8 mouse cellular contexts compared by ENCODE assay signal in genomic region chr16:90142574-90143415, GRCm38 (mm10). TPM values are rescaled to one million over a fixed set of nuclear protein-coding genes. Genes with fewer than 3 reads are reported as not detected.
A peak's percentile ranks its signal among the peaks of the same experiment; 100 is the strongest.
DNase-seq lines count a peak whose midpoint lies in the region; ATAC-seq lines count a peak whose summit lies in the region.

No protein-coding gene starts in this region.

- peak overlapping the region; percentile 71 for H3K9ac ChIP-seq in heart, embryonic 14.5 days (ENCODE audit: low read length)
- peak overlapping the region; percentile 83 for H3K9ac ChIP-seq in liver, embryonic 13.5 days
- peak overlapping the region; percentile 84 for H3K9ac ChIP-seq in neural tube, embryonic 11.5 days (ENCODE audit: low read length)

- H3K27me3 ChIP-seq in heart, embryonic 14.5 days (ENCODE audit: control insufficient read depth, insufficient read depth, low read length), result no peaks in the 10 kb centered on the region
- H3K27me3 ChIP-seq in liver, embryonic 13.5 days, result peaks cover 21% of the 10 kb centered on the region
- H3K27me3 ChIP-seq in neural tube, embryonic 11.5 days (ENCODE audit: control insufficient read depth, insufficient read depth, low read length), result no peaks in the 10 kb centered on the region

- ATAC-seq in heart, embryonic 14.5 days (ENCODE audit: insufficient number of reproducible peaks, insufficient read depth, low FRiP score, low read depth), result no peak
- no peak for ATAC-seq in liver, embryonic 13.5 days (ENCODE audit: low read depth)
- ATAC-seq in neural tube, embryonic 11.5 days (ENCODE audit: insufficient read depth, low FRiP score, low TSS enrichment), result peak; percentile 6

- peaks cover 10 to 15% of the 10 kb centered on the region in 2 experiments; a peak in 3 of 4 replicates for H3K4me1 ChIP-seq in heart, embryonic 14.5 days (ENCODE audit: control insufficient read depth in 2 of 2, insufficient read depth in 2 of 2, low read length in 2 of 2)
- peaks cover 45% of the 10 kb centered on the region for H3K4me1 ChIP-seq in liver, embryonic 13.5 days (replicated peaks)
- peaks cover 9% of the 10 kb centered on the region for H3K4me1 ChIP-seq in neural tube, embryonic 11.5 days (ENCODE audit: control insufficient read depth, insufficient read depth, low read length)

- H3K36me3 ChIP-seq in heart, embryonic 14.5 days (ENCODE audit: control insufficient read depth, insufficient read depth, low read length), result no peaks in the 10 kb centered on the region
- H3K36me3 ChIP-seq in liver, embryonic 13.5 days, result no peaks in the 10 kb centered on the region
- H3K36me3 ChIP-seq in neural tube, embryonic 11.5 days (ENCODE audit: control insufficient read depth, insufficient read depth, low read length), result no peaks in the 10 kb centered on the region

- H3K9me3 ChIP-seq in heart, embryonic 14.5 days (ENCODE audit: control insufficient read depth, low read length), result no peaks in the 10 kb centered on the region
- H3K9me3 ChIP-seq in liver, embryonic 13.5 days (replicated peaks), result no peaks in the 10 kb centered on the region
- no peaks in the 10 kb centered on the region for H3K9me3 ChIP-seq in neural tube, embryonic 11.5 days (ENCODE audit: control insufficient read depth, low read length)

- peak overlapping the region; percentile 60 to 75 for H3K4me3 ChIP-seq in heart, embryonic 14.5 days (ENCODE audit: control insufficient read depth in 1 of 2, insufficient read depth in 1 of 2, low read depth in 1 of 2, low read length in 2 of 2)
- H3K4me3 ChIP-seq in liver, embryonic 13.5 days (replicated peaks), result peak overlapping the region; percentile 76
- peak overlapping the region; percentile 55 for H3K4me3 ChIP-seq in neural tube, embryonic 11.5 days (ENCODE audit: low read depth, low read length)

- DNase-seq in urinary bladder, adult 2 months (ENCODE audit: low spot score), result peak; percentile 38
- DNase-seq in urinary bladder, postnatal 10 days (ENCODE audit: low spot score), result no peak
- DNase-seq in embryo, embryonic 10.5 days (ENCODE audit: low spot score), result peak; percentile 71
- peak; percentile 64 for DNase-seq in kidney, postnatal 14 days
- DNase-seq in liver, embryonic 13.5 days, result peak; percentile 33
- DNase-seq in neural tube, embryonic 11.5 days (ENCODE audit: low spot score), result peak; percentile 76
- DNase-seq in thymus, adult 18-20 months, result peak; percentile 39 to 42

- WGBS in heart, embryonic 14.5 days, result under 1% methylated on average over 57 of the region's 57 CpGs
- WGBS in liver, embryonic 13.5 days (ENCODE audit: insufficient replicate concordance), result under 1% methylated on average over 57 of the region's 57 CpGs
- under 1% methylated on average over 57 of the region's 57 CpGs for WGBS in neural tube, embryonic 11.5 days

- H3K27ac ChIP-seq in heart, embryonic 14.5 days (replicated peaks in 1 of 2; ENCODE audit: control insufficient read depth in 1 of 2, insufficient read depth in 1 of 2, low read depth in 2 of 2, low read length in 2 of 2), result peak overlapping the region; percentile 48 to 57; a peak in 2 of 4 replicates
- peak overlapping the region; percentile 62 for H3K27ac ChIP-seq in liver, embryonic 13.5 days
- peak overlapping the region; percentile 42 for H3K27ac ChIP-seq in neural tube, embryonic 11.5 days (ENCODE audit: low read depth, low read length)

- H3K4me2 ChIP-seq in heart, embryonic 14.5 days (ENCODE audit: low read length), result peak overlapping the region; percentile 99
- H3K4me2 ChIP-seq in liver, embryonic 13.5 days, result peak overlapping the region; percentile 99
- peak overlapping the region; percentile 77 for H3K4me2 ChIP-seq in neural tube, embryonic 11.5 days (ENCODE audit: low read depth)

RNA-seq across cellular contexts. Expression of gene Tiam1, which starts 0.8 kb away (rescaled TPM):
- 9.0 and 19.4 TPM in 2 replicates for polyA plus RNA-seq in urinary bladder, adult 2 months (2012; rRNA removed)
- polyA plus RNA-seq in heart, embryonic 14.5 days (2014; fragmentation: Nextera tagmentation; extraction: Ambion mirVana), result 12.0 and 12.6 TPM in 2 replicates
- 4.8 and 5.5 TPM in 2 replicates for polyA plus RNA-seq in liver, embryonic 13.5 days (2015; fragmentation: Nextera tagmentation; extraction: Ambion mirVana)
- polyA plus RNA-seq in neural tube, embryonic 11.5 days (2014; fragmentation: Nextera tagmentation; extraction: Ambion mirVana), result 24.8 and 27.7 TPM in 2 replicates
